Mouse (Mus musculus): ENCODE results near the gene Pip5kl1. TPM values are rescaled to one million over a fixed set of nuclear protein-coding genes. Genes with fewer than 3 reads are reported as not detected.

Gene Pip5kl1
- polyA plus RNA-seq, 2 experiments from 2014 or later, result not detected

- no peak for ATAC-seq
Observed at GRCm38 (mm10) chr2:32549171-32549570, 25.4 kb upstream of the Pip5kl1 start.

DNA sequence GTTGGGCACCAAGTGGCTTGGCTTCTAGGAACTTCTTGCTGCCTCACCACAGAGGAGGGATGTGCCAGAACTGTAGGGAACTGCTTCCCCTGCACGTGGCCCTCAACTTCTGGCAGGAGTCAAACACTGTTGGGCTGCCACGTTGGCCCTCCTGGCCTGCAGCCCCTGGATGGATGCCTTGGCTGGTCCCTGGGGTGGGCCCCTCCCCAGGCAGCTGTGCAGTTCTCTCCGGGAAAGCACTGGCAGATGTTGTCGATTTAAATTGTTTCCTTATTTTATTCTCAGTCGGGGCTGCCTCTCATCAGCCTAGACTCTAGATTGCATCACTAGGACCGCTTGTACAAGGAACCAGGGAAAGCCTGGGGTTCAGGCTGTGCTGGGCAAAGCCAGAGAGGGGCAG lies 24.8 kb upstream of the Pip5kl1 start:
- no peak for ATAC-seq

DNA sequence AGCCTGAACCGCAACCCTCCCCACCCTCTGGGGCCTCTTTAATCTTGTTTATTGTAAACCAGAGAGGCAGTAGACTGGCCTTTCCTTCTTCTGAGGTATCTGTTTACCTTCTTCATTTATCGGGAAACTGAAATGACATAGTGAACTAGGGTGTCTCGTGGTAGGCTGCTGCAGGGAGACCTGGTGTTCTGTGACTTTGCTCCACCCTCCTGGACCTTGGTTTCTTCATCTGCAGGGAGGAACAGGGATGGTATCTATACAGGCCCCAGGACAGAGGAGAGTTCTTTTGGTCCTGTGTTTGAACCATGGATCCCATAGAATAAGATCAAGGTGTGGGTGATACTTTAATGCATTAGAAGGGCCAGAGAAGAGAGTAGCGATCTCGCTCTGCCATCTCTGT lies 23.4 kb upstream of the Pip5kl1 start:
- ATAC-seq, result no peak

DNA sequence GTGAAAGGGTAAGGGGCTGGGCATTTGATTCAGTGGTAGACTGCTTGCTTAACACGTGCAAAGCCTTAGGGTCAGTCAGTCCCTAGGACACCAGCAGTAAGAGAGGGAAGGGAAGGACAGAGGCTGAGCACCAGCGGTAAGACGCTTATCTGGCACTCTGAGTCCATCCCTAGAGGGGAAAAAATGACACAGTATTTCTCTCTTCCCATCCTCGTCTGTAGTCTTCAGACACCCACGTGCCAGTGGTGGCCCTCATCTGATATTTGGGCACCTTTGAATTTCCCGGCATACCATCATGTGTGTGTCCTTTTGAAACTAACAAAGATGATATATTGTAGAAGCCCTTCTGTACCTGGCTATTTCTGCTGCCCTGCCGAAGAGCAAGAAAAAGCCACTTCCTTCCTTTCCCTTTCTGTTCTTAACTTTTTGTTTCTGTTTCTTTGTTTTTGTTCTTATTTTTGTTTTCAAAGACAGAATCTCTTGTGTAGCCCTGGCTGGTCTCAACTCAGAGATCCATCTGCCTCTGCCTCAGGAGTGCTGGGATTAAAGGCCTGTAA lies 20.9 kb upstream of the Pip5kl1 start:
- ATAC-seq, result peak; percentile 81

DNA sequence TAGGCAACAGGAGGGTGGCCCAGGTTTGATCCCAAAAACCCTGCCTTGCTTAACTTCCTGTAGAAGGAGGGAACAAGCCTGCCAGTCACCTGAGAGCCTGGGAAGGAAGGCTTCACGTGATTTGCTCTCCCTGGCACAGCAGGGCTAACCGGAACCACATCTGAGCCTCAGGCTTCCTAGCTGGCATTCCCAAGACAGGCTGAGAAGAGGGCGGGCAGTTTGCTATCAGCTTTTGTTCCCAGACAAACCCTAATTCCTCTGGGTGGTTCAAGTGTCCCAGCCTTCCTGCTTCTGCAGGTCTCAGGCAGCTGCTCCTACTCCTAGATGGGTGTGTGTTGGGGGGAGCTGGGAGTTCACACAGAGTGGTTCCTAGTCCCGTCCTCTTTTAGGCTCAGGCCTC lies 19.1 kb upstream of the Pip5kl1 start:
- no peak for ATAC-seq

DNA sequence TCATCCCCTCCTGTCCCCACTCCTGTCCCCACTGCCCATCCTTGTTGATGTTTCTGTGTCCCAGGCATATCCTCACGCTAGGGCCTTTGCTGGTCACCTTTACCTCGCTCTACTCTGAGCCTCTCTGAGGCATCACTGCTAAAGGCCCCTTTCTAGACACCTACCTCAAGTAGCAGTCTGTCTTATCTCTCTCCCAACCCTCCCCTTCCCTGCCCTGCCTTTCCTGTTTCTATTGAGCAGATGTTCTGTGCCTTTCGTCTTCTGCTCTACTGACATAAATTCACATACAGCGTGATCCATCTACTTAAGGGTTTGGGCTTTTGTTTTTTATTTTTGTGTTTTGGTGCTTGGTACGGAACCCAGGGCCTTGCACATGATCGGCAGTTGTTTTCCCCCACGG lies 18.6 kb upstream of the Pip5kl1 start:
- ATAC-seq, result no peak

GRCm38 (mm10) chr2:32559570-32559969 lies 15.0 kb upstream of the Pip5kl1 start:
- ATAC-seq, result no peak

DNA sequence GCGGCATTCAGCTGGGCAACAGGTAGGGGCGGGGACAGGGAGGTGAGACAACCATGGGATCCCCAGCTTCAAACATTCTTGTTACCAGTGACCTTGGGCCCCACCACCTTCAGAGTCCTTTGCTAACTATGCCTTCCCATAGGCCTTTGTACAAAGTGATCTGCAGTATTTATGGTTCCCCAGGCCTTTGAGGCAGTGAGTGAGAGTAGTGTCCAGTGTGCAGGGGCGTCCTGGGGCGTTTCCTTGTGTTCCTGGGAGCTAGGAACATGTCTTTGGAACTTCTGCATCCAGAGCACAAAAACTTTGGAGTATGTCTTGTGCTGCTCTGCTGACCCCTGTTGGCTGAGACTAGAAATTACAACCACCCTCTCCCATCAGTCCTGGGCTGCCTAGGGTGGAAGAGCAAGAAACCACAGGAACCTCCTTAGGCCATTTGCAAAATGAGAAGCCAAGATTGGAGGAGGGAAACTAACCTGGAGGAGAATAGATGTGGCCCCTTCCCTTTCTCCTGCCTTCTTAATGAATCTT lies 8.0 kb upstream of the Pip5kl1 start:
- ATAC-seq, result no peak

DNA sequence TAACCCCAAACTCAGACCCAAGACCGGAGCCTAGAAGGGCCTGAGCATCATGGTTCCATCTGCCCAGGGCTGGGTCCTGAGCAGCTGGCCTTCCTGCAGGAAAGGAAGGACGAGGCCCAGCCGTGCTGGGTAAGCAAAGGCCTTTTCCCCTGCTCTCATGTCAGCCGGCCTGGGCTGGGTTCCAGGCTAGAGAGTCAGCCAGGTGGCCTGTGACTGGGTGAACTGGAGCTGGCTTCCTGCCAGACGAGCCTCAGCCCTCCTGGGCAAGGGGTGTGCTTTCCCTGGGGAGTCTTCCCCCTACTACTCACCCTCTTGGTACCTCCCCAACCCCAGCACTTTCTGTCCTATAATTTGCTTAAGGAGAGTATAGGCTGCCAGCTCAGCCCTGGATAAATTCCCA lies 6.4 kb upstream of the Pip5kl1 start:
- ATAC-seq, result no peak

DNA sequence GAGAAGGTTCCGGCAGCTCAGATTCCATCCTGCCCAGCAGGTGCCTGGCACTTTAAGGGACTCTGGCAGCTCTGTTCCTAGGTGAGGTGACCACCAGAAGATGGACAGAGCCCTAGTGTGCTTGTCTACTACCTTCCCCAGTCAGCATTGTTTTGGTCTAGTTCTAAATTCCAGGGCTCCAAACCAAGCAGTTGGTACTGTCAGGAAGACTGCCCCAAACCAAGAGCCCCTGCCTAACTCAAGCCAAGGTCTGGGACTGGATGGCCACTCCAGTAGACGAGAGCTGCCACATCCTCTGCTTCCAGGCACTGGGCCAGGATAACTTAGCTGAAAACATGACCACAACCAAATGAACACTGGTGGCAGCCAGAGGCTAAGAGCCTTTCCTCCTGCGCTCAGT lies 5.7 kb upstream of the Pip5kl1 start:
- ATAC-seq, result no peak

DNA sequence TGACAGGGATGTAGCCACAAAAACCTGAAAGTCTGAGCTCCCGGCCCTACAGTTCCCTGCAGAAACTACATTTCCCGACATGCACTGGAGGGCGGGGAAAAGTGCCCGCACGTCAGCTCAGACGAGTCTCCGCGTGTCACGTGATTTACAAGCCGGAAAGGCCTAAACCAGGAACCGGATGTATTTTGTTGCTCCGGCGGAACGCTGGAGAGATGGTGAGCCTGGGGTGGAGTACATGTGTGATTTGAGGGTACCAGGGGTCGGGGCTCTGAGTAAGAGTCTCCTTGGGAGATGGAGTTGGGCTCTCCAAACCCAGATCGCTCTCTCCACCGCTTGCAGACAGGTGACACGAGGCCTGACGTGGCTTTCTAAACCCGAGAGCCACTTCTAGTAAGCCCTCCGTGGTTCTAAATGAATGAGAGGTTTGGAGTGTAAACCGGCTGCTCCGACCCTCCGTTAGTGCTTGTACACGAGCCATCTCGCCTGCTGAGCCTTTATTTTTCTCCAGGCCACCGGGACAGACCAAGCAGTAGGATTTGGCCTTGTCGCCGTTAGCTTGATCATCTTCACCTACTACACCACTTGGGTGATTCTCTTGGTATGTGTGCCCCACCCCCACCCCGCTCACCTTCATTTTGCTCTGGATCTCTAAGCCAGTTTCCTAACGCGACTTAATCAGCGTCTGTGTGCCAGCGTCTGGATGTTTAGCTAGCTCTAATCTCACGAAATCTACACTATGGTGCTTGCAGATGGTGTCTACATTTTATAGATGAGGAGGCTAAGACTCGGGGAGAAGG lies 3.7 kb upstream of the Pip5kl1 start, which contains the start of gene Dpm2:
Gene Dpm2 (plus strand): TSS at position 161 of the 797 bp plus-strand sequence.
- peak; percentile 86 for ATAC-seq

GRCm38 (mm10) chr2:32572196-32572595 lies 2.4 kb upstream of the Pip5kl1 start:
- no peak for ATAC-seq

DNA sequence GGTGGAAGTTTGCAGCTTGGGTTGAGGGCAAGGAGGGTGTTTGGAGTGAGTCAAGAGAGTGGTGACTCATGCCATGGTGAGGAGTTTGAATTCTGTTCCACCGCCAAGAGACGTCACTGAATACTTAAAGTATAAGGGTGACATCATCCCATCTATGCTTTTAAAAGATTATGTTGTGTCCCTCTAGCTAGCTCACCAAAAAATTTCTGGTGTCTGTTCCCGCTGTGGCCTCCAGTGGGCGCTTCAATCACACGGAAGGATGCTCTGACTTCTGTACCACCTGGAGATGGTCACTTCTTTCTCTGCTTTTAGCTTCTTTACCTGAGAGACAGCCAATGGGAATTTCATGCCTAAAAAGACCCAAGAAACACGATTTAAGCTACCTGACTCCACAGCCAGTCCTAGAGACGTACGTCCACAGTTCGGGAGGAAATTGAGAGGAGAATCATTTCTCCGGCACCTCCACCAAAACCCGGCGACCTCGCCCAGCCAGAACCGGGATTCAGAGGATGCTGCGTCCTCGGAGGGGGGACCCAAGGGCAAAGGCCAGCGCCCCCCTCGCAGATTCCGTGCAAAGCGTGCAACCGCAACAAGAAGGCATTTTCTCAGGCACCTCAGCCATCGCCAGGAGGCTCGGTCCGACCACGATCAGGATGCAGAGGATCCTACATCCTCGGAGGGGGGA lies 446 bp downstream of the Pip5kl1 start:
- peak; percentile 50 for ATAC-seq

GRCm38 (mm10) chr2:32575586-32576160 lies 1.1 kb downstream of the Pip5kl1 start, which contains the start of gene 9430097D07Rik:
Gene 9430097D07Rik, minus strand, starts transcription at chr2:32575684.
- ATAC-seq, result peak; percentile 67

- no peak for ATAC-seq
Observed at GRCm38 (mm10) chr2:32576532-32576931, 1.9 kb downstream of the Pip5kl1 start.

- no peak for ATAC-seq
Observed at GRCm38 (mm10) chr2:32578146-32579046, 3.8 kb downstream of the Pip5kl1 start.

GRCm38 (mm10) chr2:32581450-32582095 lies 7.0 kb downstream of the Pip5kl1 start:
- ATAC-seq, result no peak

DNA sequence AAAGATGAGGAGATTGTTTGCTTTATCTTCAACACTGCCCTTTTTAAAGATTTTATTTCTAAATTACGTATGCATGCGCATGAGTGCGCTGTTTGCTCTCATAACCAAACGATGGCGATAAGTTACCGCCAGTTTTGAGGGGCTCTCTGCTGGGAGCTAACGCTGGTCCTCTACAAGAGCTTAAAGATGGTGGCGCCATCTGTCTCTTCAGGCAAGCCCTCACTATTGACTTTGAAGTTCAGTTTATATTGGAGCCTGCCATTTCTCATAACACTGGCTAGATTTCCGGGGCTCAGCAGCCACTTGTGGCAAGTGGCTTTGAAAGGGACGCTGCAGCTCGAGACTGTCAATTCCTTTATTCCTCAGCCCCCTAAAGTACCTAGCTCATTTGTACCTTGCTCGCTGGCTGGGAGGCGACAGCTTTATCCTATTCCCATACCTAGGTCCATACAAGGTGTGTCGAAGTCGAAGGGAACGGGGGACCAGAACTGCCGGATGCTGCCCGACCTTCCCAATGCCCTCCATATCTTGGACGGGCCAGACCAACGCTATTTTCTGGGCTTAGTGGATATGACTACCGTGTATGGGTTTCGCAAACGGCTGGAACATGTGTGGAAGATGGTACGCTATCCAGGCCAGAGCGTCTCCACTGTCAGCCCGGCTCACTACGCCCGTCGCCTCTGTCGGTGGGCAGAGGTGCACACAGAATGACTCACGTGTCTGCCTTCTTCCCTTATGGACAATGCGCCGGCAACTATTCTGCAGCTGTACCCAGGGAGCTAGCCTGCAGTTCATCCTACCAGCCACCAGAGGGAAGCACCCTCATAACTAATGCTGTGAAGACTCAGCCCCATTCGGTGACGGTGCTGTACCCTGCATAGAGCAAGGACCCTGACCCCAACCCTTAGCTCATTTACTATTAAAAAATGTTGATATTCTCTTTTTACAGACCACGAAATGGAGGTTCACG lies 8.5 kb downstream of the Pip5kl1 start:
- peak; percentile 61 for ATAC-seq

DNA sequence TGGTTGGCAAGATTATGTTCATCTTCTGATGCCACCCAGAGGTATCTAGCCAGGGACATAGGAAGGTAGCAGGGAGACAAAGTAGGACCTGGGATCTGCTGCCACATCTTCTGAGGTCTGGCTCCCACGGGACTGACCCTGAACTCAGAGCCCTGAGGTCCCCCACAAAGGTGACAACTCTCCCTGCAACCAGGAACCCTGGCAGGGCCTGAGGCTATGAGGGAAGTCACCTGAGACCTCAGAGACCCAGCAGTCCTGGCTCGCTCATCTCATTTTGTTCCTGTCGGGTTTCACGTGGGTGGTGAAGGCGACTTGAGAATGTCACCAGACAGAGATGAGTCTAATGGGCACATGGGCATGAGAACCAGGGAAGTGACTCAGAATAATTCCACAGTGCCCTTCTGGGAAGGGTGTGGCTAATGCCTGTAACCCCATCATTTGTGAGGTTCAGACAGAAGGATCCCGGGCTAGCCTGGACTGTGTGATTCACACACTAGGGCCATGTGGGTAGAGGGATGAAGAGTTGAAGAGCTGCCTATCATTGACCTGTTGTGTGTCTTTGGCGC lies 10.6 kb downstream of the Pip5kl1 start:
- no peak for ATAC-seq

DNA sequence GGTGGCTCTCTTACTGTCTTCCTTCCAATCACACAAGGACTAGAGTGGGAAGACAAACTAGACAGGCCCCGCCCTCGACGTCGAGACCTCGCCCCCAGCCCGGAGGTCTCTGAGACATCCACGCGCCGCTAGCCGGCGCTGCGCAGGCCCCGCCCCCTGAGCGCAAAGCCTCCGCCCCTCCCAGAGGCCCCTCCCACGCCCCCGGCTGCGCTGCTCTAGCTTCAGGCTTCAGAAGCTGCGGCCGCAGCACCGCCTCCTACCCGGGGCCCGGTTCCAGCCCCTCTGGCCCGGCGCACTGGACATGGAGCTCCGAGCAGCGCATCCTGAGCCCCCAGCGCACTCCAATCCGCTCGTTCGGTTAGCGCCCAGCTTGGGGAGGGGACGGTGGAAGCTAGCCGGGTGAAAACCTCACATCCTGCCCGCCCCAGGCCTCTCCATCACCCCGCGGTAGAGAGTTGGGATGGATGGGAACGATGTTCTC lies 12.3 kb downstream of the Pip5kl1 start, which contains the start of gene St6galnac4:
Gene St6galnac4 (plus strand): TSS at position 225 of the 481 bp plus-strand sequence.
- ATAC-seq, result peak; percentile 81

All from CD4-positive, CD25-positive, alpha-beta regulatory T cell, adult 4 months (primary cell).